Mouse (Mus musculus) embryo, embryonic 10.5 days (tissue): ENCODE measurements around the gene Spg11.

Source experiments
- DNase-seq: peaks from one replicate; pipeline ENCODE4 v3.0.0-alpha.2; 2015; ENCODE audit warnings: low spot score

Spg11 gene

GRCm38 (mm10) chr2:122117961-122118958 lies at the start of gene Spg11:
Spg11 (minus strand) TSS chr2:122118386.
- DNase-seq = peak; percentile 98

- no peak for DNase-seq
Measured at GRCm38 (mm10) chr2:122164293-122164692, 46.1 kb upstream of the Spg11 start.

GRCm38 (mm10) chr2:122163430-122164195 lies 45.4 kb upstream of the Spg11 start:
- no peak for DNase-seq

GRCm38 (mm10) chr2:122162529-122162928 lies 44.3 kb upstream of the Spg11 start:
- no peak for DNase-seq

GRCm38 (mm10) chr2:122161542-122161941 lies 43.4 kb upstream of the Spg11 start:
- peak; percentile 23 for DNase-seq

GRCm38 (mm10) chr2:122160680-122161079 lies 42.5 kb upstream of the Spg11 start, which contains the start of gene Trim69:
Trim69 (plus strand) TSS chr2:122160700.
- DNase-seq = peak; percentile 91

- DNase-seq = no peak
Measured at GRCm38 (mm10) chr2:122159667-122160066, 41.5 kb upstream of the Spg11 start.

GRCm38 (mm10) chr2:122158362-122158802 lies 40.2 kb upstream of the Spg11 start:
- DNase-seq = no peak

- no peak for DNase-seq
Measured at GRCm38 (mm10) chr2:122157561-122157960, 39.4 kb upstream of the Spg11 start.

GRCm38 (mm10) chr2:122156051-122156700 lies 38.0 kb upstream of the Spg11 start:
- DNase-seq = no peak

GRCm38 (mm10) chr2:122155292-122155691 lies 37.1 kb upstream of the Spg11 start:
- no peak for DNase-seq

- DNase-seq = no peak
Measured at GRCm38 (mm10) chr2:122154479-122154878, 36.3 kb upstream of the Spg11 start.

- DNase-seq = no peak
Measured at GRCm38 (mm10) chr2:122153681-122154365, 35.6 kb upstream of the Spg11 start.

- no peak for DNase-seq
Measured at GRCm38 (mm10) chr2:122152850-122153249, 34.7 kb upstream of the Spg11 start.

GRCm38 (mm10) chr2:122151221-122151620 lies 33.0 kb upstream of the Spg11 start:
- no peak for DNase-seq

GRCm38 (mm10) chr2:122149716-122150115 lies 31.5 kb upstream of the Spg11 start:
- DNase-seq = no peak

- no peak for DNase-seq
Measured at GRCm38 (mm10) chr2:122149316-122149715, 31.1 kb upstream of the Spg11 start.

GRCm38 (mm10) chr2:122148242-122148917 lies 30.2 kb upstream of the Spg11 start:
- peak; percentile 34 for DNase-seq

- DNase-seq = peak; percentile 99
Measured at GRCm38 (mm10) chr2:122147508-122148241, 29.5 kb upstream of the Spg11 start, which contains the start of gene B2m. B2m (plus strand) TSS chr2:122147686.

- DNase-seq = no peak
Measured at GRCm38 (mm10) chr2:122146687-122147086, 28.5 kb upstream of the Spg11 start.
